In genomic region chr2:38544341-38544740, GRCm38 (mm10) we compare ENCODE assay signal across 25 mouse cellular contexts. TPM values are rescaled to one million over a fixed set of nuclear protein-coding genes. Genes with fewer than 3 reads are reported as not detected.
A peak's percentile ranks its signal among the peaks of the same experiment; 100 is the strongest.
DNase-seq lines count a peak whose midpoint lies in the region; ATAC-seq and TF ChIP-seq lines count a peak whose summit lies in the region.
"Had no signal": no experiment of that assay in that cellular context is flagged by ENCODE, and none has a peak within 500 bp of the region (broad histone marks: within the 10 kb centered on the region; RNA-seq: fewer than 3 reads in every experiment).

No protein-coding gene starts in this region.

- H3K27ac ChIP-seq in heart, embryonic 11.5 days (ENCODE audit: low read depth, low read length) = no peak overlapping the region
- H3K27ac ChIP-seq in kidney, embryonic 14.5 days (ENCODE audit: low read depth, low read length) = 0 out of 2 replicates have a peak overlapping the region, but pooled peaks have one; percentile 5
- H3K27ac ChIP-seq in ES-Bruce4 (ENCODE audit: insufficient read depth, low read length) = 0 out of 2 replicates have a peak overlapping the region, but pooled peaks have one; percentile 4
- H3K27ac ChIP-seq in limb, embryonic 15.5 days = peak overlapping the region; percentile 24; the same call in 1 of the 2 replicates
- H3K27ac ChIP-seq: embryonic facial prominence, embryonic 13.5 days; hindbrain, embryonic 12.5 days; hindbrain, postnatal 0 days; kidney, embryonic 15.5 days; liver, embryonic 14.5 days; midbrain, embryonic 12.5 days; neural tube, embryonic 13.5 days had no signal

- ATAC-seq in heart, embryonic 11.5 days (replicated peaks; ENCODE audit: insufficient number of reproducible peaks, low FRiP score, low TSS enrichment) = no peak
- no peak for ATAC-seq in kidney, embryonic 14.5 days (ENCODE audit: low FRiP score, low TSS enrichment)
- ATAC-seq in limb, embryonic 15.5 days (ENCODE audit: insufficient number of reproducible peaks, low FRiP score, low TSS enrichment, low read depth) = no peak
- ATAC-seq: forebrain, postnatal 0 days; hindbrain, postnatal 0 days; intestine, postnatal 0 days had no signal

- H3K4me2 ChIP-seq in heart, embryonic 11.5 days = no peak overlapping the region
- H3K4me2 ChIP-seq in kidney, embryonic 14.5 days (replicated peaks; ENCODE audit: low read depth, low read length) = no peak overlapping the region
- no peak overlapping the region for H3K4me2 ChIP-seq in limb, embryonic 15.5 days
- H3K4me2 ChIP-seq: embryonic facial prominence, embryonic 13.5 days; hindbrain, embryonic 12.5 days; kidney, embryonic 15.5 days; midbrain, embryonic 12.5 days; neural tube, embryonic 13.5 days had no signal

- H3K36me3 ChIP-seq in heart, embryonic 11.5 days (ENCODE audit: control insufficient read depth, insufficient read depth, low read length) = no peaks in the 10 kb centered on the region
- no peaks in the 10 kb centered on the region for H3K36me3 ChIP-seq in kidney, embryonic 14.5 days (ENCODE audit: control insufficient read depth, insufficient read depth, low read length)
- no peaks in the 10 kb centered on the region for H3K36me3 ChIP-seq in ES-Bruce4 (ENCODE audit: control insufficient read depth, insufficient read depth, low read length, poor library complexity, severe bottlenecking)
- no peaks in the 10 kb centered on the region for H3K36me3 ChIP-seq in limb, embryonic 15.5 days
- H3K36me3 ChIP-seq: embryonic facial prominence, embryonic 13.5 days; hindbrain, embryonic 12.5 days; kidney, embryonic 15.5 days; midbrain, embryonic 12.5 days; neural tube, embryonic 13.5 days had no signal

- H3K9me3 ChIP-seq in heart, embryonic 11.5 days (replicated peaks; ENCODE audit: control insufficient read depth, low read length) = no peaks in the 10 kb centered on the region
- no peaks in the 10 kb centered on the region for H3K9me3 ChIP-seq in kidney, embryonic 14.5 days (ENCODE audit: control insufficient read depth, low read length)
- H3K9me3 ChIP-seq in ES-Bruce4 (replicated peaks; ENCODE audit: control insufficient read depth, insufficient read depth, low read length, poor library complexity, severe bottlenecking) = no peaks in the 10 kb centered on the region
- H3K9me3 ChIP-seq in limb, embryonic 15.5 days = no peaks in the 10 kb centered on the region
- H3K9me3 ChIP-seq: embryonic facial prominence, embryonic 13.5 days; hindbrain, embryonic 12.5 days; kidney, embryonic 15.5 days; midbrain, embryonic 12.5 days; neural tube, embryonic 13.5 days had no signal

- no peak for TF ChIP-seq EP300 in ES-Bruce4 (IDR thresholded peaks at IDR 0.05; ENCODE audit: insufficient read depth, low read depth, low read length)

- no peak for TF ChIP-seq CTCF in ES-Bruce4 (IDR thresholded peaks at IDR 0.05; ENCODE audit: low read depth, low read length)

- H3K9ac ChIP-seq in heart, embryonic 11.5 days (ENCODE audit: low read depth, low read length) = no peak overlapping the region
- H3K9ac ChIP-seq in kidney, embryonic 14.5 days (ENCODE audit: low read depth, low read length) = no peak overlapping the region
- H3K9ac ChIP-seq in ES-Bruce4 (ENCODE audit: low read depth, poor library complexity, severe bottlenecking) = no peak overlapping the region
- H3K9ac ChIP-seq in limb, embryonic 15.5 days = no peak overlapping the region
- H3K9ac ChIP-seq: embryonic facial prominence, embryonic 13.5 days; forebrain, postnatal 0 days; hindbrain, embryonic 12.5 days; kidney, embryonic 15.5 days; liver, embryonic 14.5 days; midbrain, embryonic 12.5 days; neural tube, embryonic 13.5 days had no signal

- no peaks in the 10 kb centered on the region for H3K27me3 ChIP-seq in heart, embryonic 11.5 days (ENCODE audit: control insufficient read depth, insufficient read depth, low read length)
- no peaks in the 10 kb centered on the region for H3K27me3 ChIP-seq in kidney, embryonic 14.5 days (ENCODE audit: control insufficient read depth, insufficient read depth, low read length)
- no peaks in the 10 kb centered on the region for H3K27me3 ChIP-seq in ES-Bruce4 (ENCODE audit: control insufficient read depth, insufficient read depth, low read length, poor library complexity, severe bottlenecking)
- H3K27me3 ChIP-seq in limb, embryonic 15.5 days = no peaks in the 10 kb centered on the region
- H3K27me3 ChIP-seq: embryonic facial prominence, embryonic 13.5 days; hindbrain, embryonic 12.5 days; kidney, embryonic 15.5 days; midbrain, embryonic 12.5 days; neural tube, embryonic 13.5 days had no signal

- DNase-seq in heart, adult 11 months = peak; percentile 75
- no peak for DNase-seq in kidney, adult 9 months
- no peak for DNase-seq in gastrocnemius, adult 18-20 months (ENCODE audit: low spot score)
- DNase-seq: adrenal gland, postnatal 10 days; cerebellum, adult 11-12 months; cerebellum, adult 9-11 months; forebrain, postnatal 0 days; gastrocnemius, postnatal 10 days; kidney, postnatal 25 days; liver; lung, adult 2 months; right cerebral cortex, postnatal 14 days; thymus, postnatal 4 days had no signal

- no peak for TF ChIP-seq POLR2A in ES-Bruce4 (IDR thresholded peaks at IDR 0.05; ENCODE audit: insufficient read depth, low read length)

- no peak overlapping the region for H3K4me3 ChIP-seq in heart, embryonic 11.5 days (ENCODE audit: low read depth, low read length)
- H3K4me3 ChIP-seq in kidney, embryonic 14.5 days (ENCODE audit: low read length) = no peak overlapping the region
- no peak overlapping the region for H3K4me3 ChIP-seq in ES-Bruce4 (ENCODE audit: low read depth, low read length)
- H3K4me3 ChIP-seq in limb, embryonic 15.5 days = no peak overlapping the region
- H3K4me3 ChIP-seq: embryonic facial prominence, embryonic 13.5 days; hindbrain, embryonic 12.5 days; kidney, embryonic 15.5 days; midbrain, embryonic 12.5 days; neural tube, embryonic 13.5 days had no signal

- peaks cover 51% of the 10 kb centered on the region for H3K4me1 ChIP-seq in heart, embryonic 11.5 days (ENCODE audit: control insufficient read depth, insufficient read depth, low read length)
- H3K4me1 ChIP-seq in kidney, embryonic 14.5 days (ENCODE audit: control insufficient read depth, insufficient read depth, low read length) = peaks cover 21% of the 10 kb centered on the region
- peaks cover 15% of the 10 kb centered on the region for H3K4me1 ChIP-seq in ES-Bruce4 (ENCODE audit: control insufficient read depth, insufficient read depth, low read length)
- peaks cover 47% of the 10 kb centered on the region for H3K4me1 ChIP-seq in limb, embryonic 15.5 days

RNA-seq across cellular contexts. Expression of gene Nek6, which starts 32.9 kb away (rescaled TPM):
- polyA plus RNA-seq in heart, embryonic 11.5 days (2014; fragmentation: Nextera tagmentation; extraction: Ambion mirVana) = 78.8 and 85.1 TPM in 2 replicates
- 56.9 and 75.9 TPM in 2 replicates for polyA plus RNA-seq in kidney, embryonic 14.5 days (2014; fragmentation: Nextera tagmentation; extraction: Ambion mirVana)
- polyA plus RNA-seq in ES-Bruce4 (2011; ENCODE audit: insufficient read depth, insufficient read length, low read depth, missing spikeins) = 28.9 and 31.3 TPM in 2 replicates
- polyA plus RNA-seq in limb, embryonic 15.5 days (2015; fragmentation: Nextera tagmentation; extraction: Ambion mirVana) = 118 TPM in 2 replicates
- 10 to 100 TPM; 11.5 to 14.0 TPM for total RNA-seq in gastrocnemius, adult 18-20 months (2021)
